Mouse (Mus musculus) E14TG2a.4 (cell line): ENCODE results near the gene Trio.

ENCODE experiments used
- CTCF ChIP-seq: conservative IDR thresholded peaks from 2 replicates; pipeline ENCODE4 v1.5.1; 2014; ENCODE audit warnings: low read length
- POU5F1 ChIP-seq: IDR thresholded peaks from 2 replicates; pipeline ENCODE4 v1.6.1; 2014; ENCODE audit warnings: low read length, borderline replicate concordance

DNA sequence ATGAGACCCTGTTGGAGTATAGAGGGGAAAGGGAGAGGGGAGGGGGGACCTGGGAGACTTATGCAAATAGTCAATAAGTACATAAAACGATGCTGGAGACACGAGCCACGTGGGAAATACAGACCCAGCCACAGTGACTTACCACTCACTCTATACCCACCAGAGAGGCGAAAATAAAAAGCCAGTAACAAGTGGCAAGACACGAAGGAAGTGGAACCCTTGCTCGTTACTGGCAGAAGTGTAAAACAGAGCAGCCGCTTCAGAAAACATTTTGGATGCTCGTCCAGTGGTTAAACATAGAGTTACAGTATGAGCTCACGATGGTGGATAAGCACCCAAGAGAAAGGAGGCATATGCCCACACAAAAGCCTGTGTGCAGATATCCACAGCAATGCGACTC, 9.0 kb upstream of the Trio start:
- no peak for TF ChIP-seq CTCF
- no peak for TF ChIP-seq POU5F1
